Mouse (Mus musculus) layer of hippocampus, postnatal 36 days (tissue): ENCODE measurements around the gene Ankrd63. TPM values are rescaled to one million over a fixed set of nuclear protein-coding genes. Genes with fewer than 3 reads are reported as not detected.

Source experiments
- DNase-seq, 2 experiments: peaks; one replicate each; pipeline ENCODE4 v3.0.0; 2022
- total RNA-seq, 2 experiments: library from RNA; stranded (reverse); gene quantifications; 2 replicates each; pipeline ENCODE4 v1.2.3; 2021

Gene Ankrd63
- total RNA-seq, 2 experiments from 2014 or later = 14.6 to 16.9 TPM

DNA sequence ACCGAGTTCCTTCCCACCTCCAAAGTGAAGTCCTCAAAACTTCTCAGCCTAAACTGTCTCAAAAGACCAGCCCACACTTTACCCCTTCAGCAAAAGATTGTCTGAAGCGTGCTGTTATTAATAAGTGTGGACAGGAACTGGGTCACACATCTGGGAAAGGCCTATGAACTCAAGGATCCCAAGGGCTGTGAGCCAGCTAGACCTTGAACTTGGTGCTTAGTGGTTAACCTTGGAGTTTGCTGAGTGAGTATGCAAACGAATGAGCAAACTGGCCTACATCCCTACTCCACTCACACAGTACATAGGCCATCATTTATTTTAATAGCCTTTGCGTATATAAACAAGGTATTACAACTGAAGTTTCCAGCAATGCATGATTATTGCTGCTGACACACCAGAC is 21.7 kb upstream of the Ankrd63 start:
- DNase-seq = no peak

DNA sequence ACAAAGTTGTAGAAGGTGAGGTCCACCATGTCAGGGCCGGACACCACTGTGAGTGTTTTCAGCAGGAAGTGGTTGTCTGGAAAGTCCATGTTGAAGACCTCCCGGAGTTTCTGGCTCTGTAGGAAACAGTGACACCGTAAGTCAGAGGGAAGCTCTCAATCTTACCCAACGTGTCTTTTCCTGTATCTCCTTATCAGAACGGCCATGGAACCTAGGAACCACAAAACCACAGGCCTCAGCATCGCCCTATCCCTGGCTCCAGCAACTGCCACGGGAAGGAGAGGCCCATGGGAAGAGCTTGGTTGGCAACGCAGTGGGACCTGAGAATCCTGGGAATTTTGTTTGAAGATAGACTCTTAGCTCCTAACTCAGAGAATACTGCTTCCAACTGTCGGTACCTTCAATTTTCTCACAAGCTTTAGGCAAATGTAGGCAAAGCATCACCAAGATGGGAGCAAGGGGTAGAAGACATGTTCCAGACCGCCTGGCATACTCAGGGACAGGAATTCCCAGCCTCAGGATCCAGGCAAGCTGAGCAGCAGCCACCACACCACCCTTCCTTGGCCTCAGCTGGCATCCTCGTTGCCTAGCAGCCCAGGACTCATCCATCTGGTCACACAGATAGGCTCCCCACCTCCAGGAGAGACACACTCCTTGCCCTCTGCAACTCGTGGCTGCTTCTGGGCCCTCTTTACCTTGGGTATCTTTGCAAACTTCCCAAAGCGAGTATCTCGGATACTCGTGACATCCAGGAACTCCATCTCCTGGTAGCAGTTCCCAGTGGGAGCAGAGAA is 20.1 kb upstream of the Ankrd63 start:
- DNase-seq = peak in 1 of 2 experiments; percentile 0

DNA sequence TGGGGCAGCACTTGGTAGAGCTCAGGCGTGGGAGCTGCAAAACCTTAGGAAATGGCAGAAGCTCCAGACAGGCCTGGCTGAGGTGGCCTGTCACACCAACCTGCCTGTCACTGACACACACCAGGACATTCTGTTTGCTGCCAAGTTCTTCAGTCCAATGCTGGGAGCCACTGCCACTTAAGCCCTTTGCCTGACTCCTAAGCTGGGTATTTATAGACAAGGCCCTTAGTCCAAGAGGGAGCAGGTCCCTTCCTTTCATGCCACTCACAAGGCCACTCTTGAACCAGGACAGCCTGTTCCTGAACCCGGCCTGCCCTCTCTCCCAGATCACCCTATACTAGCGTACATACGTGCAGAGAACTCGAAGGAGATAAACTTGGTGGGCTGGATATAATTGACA is 12.9 kb upstream of the Ankrd63 start:
- DNase-seq = peak in 1 of 2 experiments; percentile 1

DNA sequence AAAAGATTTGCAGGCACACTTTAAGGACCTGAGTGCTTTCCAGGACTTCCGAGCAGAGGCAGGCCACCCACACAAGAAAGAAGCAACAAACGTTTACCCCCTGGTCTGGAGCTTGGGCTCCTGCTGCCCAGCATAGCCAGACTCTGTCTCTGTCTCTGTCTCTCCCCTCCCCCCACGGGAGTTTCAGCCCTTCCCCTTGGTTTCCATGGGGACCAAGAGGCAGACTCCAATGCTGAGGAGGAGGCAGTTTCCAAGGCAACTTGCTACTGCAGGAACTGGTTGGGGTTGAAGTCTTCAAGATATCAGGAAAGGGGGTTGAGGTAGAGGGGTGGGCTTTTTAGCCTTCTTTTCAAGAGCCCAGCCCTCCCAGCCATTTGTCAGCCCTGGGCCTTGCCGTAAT is 10.5 kb upstream of the Ankrd63 start:
- DNase-seq = peak in 1 of 2 experiments; percentile 60

DNA sequence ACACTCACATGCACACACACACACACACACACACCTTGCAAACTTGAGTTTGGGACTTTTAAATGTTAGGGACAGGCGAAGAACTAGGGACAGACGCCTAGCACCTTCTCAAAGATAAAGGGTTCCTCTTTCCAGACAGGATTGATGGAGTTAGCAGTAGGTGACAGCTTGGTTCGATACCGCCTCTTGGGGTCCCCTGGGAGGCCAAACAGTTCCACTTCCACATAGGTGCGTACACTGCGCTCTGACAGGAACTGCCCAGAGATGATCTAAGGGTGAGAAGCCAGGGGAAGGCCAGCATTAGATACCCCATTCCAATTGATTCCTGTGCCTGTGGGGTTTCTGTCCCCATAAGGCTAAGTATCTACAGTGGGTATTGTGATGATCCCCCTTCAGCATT is 9.9 kb upstream of the Ankrd63 start:
- DNase-seq = no peak

DNA sequence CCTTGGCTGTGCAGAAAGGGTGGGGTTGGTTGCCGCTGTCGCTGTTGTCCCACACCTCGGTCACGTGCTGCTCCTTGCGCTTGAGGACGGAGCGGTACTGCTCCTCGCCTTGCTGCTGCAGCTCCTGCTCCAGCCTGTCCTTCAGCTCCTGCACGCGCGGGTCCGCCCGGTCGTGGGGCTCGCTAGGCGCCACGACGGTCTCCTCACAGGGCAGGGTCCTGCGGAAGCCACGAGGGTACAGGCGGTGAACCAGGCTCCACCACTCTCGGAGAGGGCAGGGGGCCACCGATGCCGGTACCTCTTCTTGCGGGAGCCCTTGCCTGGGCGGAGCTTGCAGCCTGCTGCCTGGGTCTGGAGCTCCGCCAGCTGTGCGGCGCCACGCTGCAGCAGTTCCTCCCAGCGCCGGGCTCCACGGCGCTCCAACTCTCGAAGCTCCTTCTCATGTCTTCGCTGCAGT is 7.3 kb upstream of the Ankrd63 start:
- DNase-seq = no peak

DNA sequence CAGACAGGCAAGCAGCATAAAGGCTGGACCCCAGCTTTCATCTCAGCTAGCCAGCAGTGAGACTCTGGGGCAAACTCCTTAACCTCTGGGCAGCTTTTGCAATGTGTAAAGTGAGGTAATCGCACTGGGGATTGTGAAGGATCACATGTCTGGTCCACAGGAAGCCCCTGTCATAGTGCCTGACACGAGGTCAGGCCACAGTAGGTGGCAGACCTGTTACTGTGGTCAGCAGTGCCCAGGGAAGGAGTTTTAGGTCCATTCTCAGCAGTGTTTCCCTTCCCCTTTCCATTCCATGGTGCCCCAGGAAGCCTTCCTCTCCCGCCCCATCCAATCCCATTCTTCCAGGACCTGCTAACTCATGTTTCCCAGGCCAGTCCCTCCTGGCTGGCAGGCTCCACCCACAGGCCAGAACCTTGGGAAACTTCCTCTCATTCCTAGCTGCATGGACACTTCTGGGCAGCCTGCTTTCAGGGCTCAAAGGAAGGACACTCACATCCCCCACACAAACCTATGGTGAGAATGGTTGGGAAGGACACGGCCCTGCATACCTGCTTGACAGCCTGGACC is 6.0 kb upstream of the Ankrd63 start:
- no peak for DNase-seq

DNA sequence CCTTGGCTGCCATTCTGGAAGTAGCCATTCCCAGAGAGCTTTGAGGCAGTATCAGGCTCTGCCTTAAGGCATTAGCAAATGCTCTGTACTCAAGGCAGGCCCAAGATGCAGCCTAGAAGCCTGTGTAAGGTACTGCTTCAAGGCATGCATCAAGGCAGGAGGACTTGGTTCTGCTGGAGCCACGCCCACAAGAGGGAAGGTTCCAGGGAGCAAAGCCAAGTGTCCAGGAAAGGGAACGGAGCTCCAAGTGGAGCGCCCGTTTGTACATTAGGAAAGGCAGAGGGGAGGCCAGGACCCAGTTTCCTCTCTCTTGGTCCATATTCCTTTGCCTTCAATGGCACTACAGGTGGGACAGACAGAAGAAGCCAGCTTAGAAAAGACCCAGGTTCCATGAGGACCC is 4.7 kb upstream of the Ankrd63 start:
- DNase-seq = no peak

DNA sequence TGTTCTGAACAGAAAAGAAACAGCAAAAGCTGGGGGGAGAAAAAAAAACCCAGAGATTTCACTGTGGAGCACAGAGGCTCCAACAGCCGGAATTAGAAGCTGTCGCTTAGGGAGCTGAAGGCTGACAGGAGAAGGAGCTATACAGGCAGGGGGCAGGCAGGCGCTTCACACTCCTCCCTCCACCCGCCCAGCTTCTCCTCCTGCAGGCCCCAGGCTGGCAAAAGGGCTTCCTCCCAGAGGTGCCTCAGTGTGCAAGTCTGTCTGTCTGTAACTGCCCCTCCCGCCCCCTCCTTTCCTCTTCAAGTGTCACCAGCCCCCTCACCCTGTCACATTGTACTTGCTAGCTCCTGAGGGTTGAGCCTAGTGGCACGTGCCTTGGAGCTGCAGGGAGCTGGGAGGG is 2.7 kb upstream of the Ankrd63 start:
- no peak for DNase-seq

DNA sequence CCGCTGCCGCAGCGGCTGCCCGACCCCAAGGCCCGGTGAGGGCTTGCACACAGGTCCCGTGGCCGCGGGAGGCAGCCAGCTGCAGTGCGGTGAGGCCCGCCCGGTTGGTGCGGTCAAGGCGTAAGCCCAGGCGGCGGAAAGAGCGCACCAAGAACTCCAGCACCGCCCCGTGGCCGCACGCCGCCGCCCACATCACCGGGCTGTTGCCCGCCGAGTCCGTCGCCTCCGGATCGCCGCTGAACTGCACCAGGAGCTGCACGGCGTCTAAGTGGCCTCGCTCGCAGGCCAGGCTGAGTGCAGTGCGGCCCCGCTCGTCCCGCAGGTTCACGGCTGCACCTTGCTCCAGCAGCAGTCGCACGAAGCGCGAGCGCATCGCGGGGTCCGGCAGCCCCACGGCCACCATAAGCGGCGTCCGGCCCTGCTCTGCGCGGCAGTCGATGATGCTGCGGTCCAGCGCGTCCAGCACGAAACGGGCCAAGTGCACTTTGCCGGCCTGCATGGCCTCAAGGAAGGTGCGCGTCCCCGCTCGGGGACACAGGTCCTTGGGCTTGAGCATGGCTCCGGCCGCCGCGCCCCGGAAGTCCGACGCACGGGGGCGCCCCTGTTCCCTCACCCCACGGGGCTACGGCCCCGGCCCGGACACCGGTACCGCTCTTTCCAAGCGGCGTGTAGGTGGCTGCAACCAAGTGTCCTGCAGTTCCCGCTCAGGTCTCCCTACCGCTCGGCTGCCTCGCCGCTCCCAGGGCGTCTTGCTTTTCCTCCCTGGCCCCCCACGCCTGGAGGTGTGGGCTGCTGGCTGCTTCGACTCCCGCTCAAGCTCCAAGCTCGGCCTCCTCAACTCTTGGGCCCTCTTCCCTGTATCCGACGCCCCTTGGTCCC is 641 bp downstream of the Ankrd63 start:
- no peak for DNase-seq

DNA sequence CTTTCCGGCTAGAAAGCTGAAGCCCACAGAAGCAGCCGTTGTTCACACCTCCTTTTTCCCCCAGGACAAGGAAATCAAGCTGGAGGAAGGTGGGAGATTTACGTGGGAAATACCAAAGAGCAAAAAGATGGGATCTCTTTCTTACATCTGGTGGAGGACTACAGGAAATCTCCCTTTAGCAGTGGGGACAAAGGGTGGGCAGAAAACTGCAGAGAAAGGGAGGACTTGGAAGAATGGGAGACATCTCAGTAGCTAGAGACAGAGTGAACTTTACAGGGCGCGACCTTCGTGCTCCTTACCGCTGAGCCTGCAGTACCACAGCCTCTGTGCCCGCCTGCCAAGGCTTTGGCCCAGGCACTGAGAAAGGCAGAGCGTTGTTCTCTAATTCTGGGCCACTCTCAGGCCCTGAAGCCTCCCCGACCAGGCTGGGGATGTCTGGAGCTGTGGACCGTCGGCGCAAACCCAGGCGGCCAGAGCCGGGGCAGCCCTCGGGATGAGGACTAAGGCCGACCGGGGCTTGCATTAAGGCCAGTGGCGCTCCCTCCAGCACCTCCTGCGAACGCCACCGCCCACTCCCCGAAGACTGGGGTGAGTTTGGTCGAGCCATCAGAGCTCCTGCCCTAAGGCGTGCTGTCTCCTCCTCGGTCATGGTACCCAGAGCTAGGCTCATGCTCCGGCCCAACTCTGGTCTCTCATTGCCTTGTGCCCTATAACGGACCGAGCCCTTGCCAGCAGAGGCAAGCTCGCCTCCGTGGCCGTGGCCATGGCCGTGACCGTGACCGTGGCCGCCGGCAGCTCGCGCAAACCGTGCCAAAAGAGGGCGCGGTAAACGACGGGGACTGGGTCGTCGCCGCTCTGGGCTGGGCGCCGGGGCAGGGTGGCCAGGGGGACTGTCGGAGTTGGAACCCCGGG is 1.5 kb downstream of the Ankrd63 start:
- DNase-seq = no peak

DNA sequence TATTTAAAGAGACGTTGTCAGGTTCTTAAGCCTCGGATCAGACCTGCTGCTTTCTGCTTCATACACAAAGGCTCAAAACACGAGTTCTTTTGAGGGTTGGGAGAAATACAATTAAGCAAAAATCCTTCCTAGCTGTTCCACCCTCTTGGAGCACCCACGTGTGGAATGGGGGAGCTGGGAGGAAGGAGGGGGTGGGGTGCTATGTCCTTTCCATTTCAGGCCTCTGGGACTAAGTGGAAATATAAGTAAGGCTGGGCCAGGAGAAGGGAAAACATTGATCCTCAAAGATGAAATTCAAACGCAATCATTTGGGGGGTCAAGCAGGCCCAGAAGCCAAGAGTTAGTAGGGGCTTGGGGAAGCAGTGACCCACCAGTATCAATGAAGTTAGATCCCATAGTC is 2.6 kb downstream of the Ankrd63 start:
- DNase-seq = no peak

DNA sequence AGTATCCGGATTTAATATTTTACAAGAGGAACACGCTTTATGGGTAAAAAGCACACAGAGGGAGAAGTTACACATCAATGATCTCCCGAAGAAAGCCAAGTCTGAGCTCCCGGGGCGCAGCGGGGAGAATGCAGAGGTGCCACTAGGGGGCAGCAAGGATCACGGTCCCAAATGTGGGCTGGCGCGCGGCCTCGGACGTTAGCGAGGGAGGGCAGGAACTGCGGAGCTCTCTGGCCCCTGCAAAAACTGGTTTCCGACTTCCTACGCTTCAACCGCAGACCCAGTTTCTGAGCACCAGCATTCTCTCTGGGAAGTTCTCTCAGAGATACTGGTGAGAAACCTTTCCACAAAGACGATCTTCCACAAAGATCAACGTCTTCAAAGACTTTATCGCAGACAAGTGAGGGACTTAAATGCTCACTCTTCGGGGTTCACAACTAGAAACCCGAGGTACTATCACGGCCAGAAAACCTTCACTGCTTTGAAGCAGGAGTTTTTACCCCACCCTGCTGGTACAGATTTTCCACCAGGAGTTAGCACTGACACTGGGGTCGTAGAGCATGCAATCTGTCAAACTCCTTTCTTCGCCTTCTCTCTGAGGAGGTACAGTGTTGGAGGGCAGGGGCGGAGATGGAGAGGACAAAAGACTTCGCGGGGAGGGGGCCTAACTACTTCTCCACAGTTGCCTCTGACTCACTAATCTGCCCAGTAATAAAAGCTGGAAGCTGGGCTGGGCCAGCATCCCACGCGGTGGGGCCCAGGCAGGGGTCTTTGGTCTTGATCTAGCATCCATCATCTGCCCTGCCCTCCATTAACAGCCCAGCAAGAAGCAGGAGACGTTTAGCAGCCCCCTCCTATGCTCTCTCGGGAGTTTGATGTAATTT is 3.3 kb downstream of the Ankrd63 start:
- DNase-seq = peak; percentile 72 to 76

DNA sequence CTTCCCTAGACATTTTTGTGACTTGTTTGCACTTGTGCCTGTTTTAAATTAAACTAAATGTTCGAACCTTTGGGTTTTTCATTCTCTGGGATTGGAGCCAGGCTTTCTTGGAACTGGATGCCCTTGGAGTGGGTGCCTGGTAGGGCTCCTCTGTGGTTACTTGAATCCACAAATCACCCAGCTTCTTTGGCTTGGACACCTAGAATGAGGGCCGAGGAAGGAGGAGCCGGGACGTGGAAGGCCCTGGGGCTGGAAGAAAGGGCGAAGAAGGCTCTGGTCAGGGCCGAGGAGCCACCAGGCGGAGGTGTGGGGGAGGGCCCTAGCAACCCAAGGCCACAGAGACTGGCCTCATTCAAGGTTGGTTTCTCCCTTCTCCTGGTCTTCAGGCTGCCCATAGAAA is 5.8 kb downstream of the Ankrd63 start:
- DNase-seq = no peak

DNA sequence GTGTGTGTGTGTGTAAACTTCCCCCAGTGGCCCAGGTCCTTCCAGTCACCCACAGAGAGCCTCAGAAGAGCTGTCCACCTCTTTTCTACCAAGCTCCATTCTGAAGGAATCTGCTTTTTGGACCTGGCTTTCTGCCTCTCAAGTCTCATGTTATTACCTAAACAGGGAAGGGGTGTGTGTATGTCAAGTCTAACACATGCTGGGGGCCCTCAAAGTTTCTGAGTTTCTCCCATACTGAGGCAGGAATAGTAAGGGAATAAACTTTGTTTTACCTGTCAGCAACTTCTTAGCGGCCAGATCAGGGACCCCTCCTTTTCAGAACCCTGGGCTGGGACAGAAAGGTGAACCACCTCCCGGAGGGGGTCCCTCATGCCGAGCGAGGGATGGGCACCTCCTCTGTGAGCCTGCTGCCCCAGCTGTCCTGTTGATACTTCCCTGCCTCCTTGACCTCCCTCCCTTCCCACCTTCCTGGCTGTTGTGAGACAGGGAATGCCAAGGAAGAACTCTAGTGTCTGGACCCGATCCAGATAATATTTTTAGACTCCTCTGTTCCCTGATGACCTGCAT is 6.4 kb downstream of the Ankrd63 start:
- no peak for DNase-seq

DNA sequence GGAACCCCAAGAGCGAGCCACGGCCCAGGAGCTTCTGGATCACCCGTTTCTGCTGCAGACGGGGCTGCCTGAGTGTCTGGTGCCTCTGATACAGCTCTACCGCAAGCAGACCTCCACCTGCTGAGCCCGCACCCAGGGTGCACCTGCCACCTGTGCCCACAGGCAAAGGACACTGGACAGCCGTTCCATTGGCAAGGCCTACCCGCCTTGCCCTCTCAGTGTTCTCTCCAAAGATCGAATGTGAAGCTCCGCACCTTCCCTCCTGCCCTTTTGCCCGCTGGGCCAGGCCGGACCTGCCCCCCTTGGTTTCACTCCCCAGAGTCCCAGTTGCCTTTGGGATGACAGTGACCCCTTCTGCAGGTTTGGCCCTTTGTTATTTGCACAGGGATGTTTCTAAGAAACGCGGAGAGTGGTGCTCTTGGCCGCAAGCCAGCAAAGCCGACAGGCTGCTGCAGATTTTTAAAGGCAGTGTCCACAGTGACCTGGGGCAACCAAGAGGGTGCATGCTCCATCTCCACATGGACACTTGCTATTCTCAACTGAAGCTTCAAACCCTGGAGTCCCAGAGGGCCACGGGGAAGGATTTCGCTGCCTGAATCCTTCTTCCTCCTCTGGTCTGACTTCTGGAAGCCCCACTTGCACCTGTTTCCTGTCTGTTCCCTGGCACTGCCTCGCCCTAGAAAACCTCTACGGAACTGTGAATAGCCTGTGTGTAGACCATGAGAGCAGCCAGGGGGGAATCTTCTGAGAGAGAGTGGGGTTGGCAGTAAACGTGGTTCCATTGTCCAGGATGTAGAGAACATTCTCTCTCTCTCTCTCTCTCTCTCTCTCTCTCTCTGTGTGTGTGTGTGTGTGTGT is 7.1 kb downstream of the Ankrd63 start:
- DNase-seq = no peak

DNA sequence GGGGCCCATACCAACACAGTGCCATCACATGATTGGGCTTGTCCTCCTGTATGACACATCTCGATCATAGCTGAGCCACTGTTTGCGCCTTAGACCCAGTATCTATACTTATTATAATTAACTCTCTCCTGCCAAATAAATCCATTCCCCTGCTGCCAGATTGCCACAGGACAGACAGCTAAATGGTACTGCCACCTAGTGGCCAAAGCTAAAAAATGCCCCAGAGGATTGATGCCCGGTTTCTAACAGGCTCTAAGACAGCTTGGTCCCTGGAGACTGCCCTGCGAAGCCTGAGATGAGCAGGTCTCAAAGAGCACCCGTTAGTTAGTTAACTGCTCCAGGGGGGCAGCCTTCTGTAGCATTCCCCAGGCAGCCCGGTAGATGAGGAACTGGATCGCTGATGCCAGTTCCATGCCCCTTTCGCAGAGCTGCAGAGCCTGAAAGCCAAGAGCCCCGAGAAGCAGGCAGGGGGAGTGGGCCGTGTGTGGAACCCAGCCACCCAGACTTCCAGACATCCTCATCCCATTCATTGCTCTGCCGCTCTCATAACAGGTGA is 8.0 kb downstream of the Ankrd63 start:
- peak in 1 of 2 experiments; percentile 64 for DNase-seq

DNA sequence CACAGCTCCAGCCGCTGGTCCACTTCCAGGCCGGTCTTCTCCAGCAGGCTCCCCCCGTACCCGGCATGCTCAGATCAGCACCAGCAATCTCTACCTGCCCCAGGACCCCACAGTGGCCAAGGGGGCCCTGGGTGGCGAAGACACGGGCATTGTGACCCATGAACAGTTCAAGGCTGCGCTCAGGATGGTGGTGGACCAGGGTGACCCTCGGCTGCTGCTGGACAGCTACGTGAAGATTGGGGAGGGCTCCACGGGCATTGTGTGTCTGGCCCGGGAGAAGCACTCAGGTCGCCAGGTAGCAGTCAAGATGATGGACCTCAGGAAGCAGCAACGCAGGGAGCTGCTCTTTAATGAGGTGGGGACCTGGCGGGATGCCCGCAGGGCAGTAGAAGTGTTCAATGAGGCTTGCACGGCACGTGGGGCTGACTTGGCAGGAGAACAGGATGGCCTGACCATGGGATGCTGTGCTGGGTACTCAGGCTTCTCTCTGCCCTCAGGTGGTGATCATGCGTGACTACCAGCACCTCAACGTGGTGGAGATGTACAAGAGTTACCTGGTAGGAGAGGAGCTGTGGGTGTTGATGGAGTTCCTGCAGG is 10.3 kb downstream of the Ankrd63 start:
- no peak for DNase-seq

DNA sequence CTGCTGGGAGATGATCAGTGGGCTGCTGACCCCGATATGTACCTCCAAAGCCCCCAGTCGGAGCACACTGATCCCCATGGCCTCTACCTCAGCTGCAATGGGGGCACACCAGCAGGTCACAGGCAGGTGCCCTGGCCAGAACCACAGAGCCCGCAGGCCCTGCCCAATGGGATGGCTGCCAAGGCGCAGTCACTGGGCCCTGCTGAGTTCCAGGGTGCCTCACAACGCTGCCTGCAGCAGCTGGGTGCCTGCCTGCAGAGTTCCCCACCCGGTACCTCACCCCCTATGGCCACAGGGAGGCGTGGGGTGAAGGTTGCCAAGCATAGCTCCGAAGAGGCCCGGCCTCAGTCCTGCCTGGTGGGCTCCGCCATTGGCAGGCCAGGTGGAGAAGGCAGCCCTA is 13.9 kb downstream of the Ankrd63 start:
- no peak for DNase-seq
